Mouse (Mus musculus) bone marrow, adult 2 months (tissue): ENCODE measurements around the gene Oscp1. TPM values are rescaled to one million over a fixed set of nuclear protein-coding genes. Genes with fewer than 3 reads are reported as not detected.

Source experiments
- H3K27ac ChIP-seq: fragments of 200-500 bp; 2 replicates; pipeline ENCODE4 v1.5.1; 2012; ENCODE audit warnings: low read depth, mild to moderate bottlenecking, control low read depth, inconsistent platforms, low read length; ENCODE audit not compliant: control insufficient read depth, poor library complexity, insufficient read depth
- H3K4me1 ChIP-seq: fragments of 200-500 bp; 2 replicates; pipeline ENCODE4 v1.6.1; 2011; ENCODE audit warnings: low read length; ENCODE audit not compliant: control insufficient read depth, insufficient read depth
- H3K4me3 ChIP-seq: fragments of 200-500 bp; replicated peaks from 2 replicates; pipeline ENCODE3; 2011; ENCODE audit warnings: mild to moderate bottlenecking, low read depth, low read length, control low read depth; ENCODE audit not compliant: control insufficient read depth
- CTCF ChIP-seq: fragments of 200-500 bp; IDR thresholded peaks from 2 replicates; pipeline ENCODE4 v1.5.1; 2011; ENCODE audit warnings: low read length, control low read depth; ENCODE audit not compliant: control insufficient read depth, insufficient read depth
- POLR2A ChIP-seq: fragments of 200-500 bp; IDR thresholded peaks from 2 replicates; pipeline ENCODE4 v1.6.1; 2011; ENCODE audit warnings: low read depth, mild to moderate bottlenecking, control low read depth, low read length, borderline replicate concordance; ENCODE audit not compliant: control insufficient read depth
- WGBS: fragments of 180-500 bp; shearing (Covaris S2); methylation state at CpG from one replicate; pipeline ENCODE4 v1.1.7; 2018; 5-methylcytosine and 5-hydroxymethylcytosine counted together
- polyA plus RNA-seq: library from polyadenylated mRNA; stranded (reverse); fragments of >200 nt; gene quantifications from 2 replicates; pipeline ENCODE4 v1.2.4, GENCODE M21; 2011; ENCODE audit warnings: low replicate concordance; ENCODE audit not compliant: missing spikeins, insufficient read depth, insufficient read length

Oscp1 gene
- polyA plus RNA-seq: 1.3 and 8.2 TPM in 2 replicates

DNA sequence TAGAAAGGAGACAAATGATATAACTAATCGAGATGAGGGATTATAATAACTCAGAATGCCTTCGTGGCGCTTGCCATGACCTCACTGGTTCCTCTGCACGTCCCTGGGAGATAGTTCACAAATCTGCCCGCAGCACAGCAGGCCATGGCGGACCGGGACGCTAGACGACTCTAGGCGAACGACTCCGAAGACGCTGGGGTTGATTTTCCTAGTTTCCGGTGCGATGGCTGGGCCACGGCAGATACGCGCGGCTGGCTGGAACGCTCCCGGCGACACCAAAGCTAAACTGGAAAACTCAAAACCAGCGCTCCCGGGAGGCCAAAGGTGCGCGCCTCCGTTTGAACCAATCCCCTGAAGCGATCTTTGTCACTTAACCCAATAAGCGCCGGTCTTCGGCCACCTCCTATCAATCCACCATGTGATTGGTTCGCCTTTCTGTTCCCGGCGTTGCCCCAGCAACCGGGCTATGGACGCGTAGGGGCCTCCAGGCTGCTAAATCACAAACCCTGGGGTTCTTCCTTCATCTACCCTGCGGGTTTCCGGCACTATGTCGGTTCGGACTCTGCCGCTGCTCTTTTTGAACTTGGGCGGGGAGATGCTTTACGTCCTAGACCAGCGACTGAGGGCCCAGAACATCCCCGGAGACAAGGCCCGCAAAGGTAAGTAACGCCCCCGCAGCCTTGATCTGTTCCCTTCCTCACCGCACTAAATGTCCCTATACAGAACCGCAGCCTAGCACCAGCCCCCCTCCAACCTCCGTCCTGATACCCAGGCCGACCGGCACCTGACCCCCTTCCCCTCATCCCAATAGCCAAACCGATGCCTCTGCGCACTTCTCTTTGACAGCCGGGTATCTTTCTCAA lies at the start of gene Oscp1:
Gene Oscp1, plus strand, starts transcription at position 432 of the 863 bp plus-strand sequence.
- TF ChIP-seq POLR2A (peak; percentile 39; the same call in 1 of the 2 replicates), CTCF (no peak)
- WGBS: 2% methylated on average over 57 of the region's 57 CpGs
- Histone ChIP-seq H3K27ac (peak within 1 kb of the TSS; percentile 74), H3K4me3 (peak within 1 kb of the TSS; percentile 72), H3K4me1 (no peaks in the 10 kb centered on the region; the same call in 1 of the 2 replicates)

DNA sequence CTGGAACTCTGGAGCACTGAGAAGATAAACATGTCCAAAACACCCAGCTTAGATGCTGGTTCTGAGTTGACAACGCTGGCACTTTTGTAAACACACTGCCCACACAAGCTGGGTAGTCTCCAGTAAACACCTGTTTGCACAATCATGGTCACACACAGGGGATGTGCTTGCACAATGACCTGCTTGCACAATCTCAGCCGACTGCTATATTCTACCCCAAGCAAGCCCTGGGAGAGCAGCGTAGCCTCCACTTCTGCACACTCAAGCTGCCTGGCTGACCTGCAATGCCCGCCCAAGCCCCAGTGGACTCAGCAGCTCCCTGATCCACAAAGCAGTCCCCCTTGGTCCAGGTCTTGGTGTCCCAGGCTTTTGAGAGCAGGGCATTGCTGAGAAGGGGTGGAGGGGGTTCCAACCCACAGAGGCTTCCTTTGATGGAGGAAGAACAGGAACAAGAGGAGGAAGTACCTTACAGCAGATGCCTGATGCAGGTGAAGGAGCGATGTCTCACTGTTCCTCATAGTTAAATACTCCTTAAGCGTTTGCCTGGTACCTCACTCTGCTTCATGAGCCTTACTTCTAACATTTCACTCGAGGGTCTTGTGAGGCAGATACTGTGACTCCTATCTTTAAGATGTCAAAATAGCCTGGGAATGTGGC lies 40.6 kb upstream of the Oscp1 start:
- 36% methylated on average over 7 of the region's 7 CpGs for WGBS
- Histone ChIP-seq H3K4me1 (no peaks in the 10 kb centered on the region; the same call in 1 of the 2 replicates), H3K4me3 (peak overlapping the region; percentile 36), H3K27ac (peak overlapping the region; percentile 90)
- TF ChIP-seq CTCF (no peak), POLR2A (0 out of 2 replicates have a peak, but pooled peaks have one; percentile 4)

DNA sequence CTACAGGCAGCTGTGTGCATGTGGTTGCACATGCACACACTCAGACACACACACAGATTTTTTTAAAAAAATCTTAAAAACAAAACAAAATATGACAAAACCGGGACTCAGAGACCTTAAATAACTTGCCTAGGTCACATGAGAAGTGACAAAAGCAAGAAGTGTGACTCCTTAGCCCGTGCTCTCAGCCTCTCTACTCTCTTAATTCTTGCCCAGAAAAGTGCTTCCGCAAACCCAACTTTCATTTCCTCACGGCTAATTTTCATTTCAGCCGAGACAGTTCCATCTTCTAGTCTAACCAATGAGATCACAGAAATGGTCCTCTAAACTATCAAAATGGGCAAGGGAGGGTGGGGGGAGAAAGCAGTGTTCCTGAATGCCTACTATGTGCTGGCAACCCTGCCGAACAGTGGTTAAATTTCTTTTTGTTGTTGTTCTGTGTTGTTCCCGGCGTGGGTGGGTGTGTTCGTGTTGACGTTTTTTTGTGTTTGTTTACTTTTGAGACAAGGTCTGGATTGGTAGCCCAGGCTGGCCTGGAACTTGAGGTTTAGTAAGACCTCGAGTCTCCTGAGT lies 39.3 kb upstream of the Oscp1 start:
- TF ChIP-seq CTCF (no peak), POLR2A (no peak)
- H3K4me1 ChIP-seq: no peaks in the 10 kb centered on the region; the same call in 1 of the 2 replicates
- WGBS: 52% methylated on average over 11 of the region's 11 CpGs
- peak overlapping the region; percentile 90; the same call in 1 of the 2 replicates for H3K27ac ChIP-seq
- no peak overlapping the region for H3K4me3 ChIP-seq

DNA sequence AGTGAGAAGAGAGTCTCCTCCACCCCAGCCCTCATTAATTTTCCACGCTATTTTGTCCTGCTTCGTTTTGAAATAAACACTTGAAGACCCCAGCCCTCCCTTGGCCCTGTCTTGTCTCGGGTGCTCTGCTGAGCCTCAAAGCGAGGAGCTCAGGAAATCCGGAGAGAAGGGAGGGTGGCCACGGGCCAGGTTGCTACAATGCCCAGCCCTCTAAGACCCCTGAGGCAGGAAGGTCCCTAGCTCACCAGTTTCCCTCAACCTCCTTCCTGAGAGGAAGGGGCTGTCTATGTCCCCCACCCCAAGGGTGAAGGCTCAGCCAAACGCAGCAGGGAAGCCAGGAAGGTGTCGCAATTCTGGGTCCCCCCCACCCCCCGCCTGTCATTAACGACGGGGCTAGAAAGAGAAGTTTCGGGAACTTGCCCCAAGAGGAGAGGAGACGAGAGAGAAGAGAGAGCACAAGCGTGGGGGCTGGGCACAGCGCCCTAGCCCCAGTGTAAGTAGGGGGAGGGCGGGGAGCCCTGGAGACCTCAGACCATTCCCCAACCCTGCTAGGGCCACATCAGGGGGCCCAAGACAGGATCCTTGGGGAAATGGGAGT lies 34.0 kb upstream of the Oscp1 start, which contains the start of gene Csf3r:
Gene Csf3r, plus strand, starts transcription at position 248 of the 598 bp plus-strand sequence.
- Histone ChIP-seq H3K4me3 (peak within 1 kb of the TSS; percentile 82), H3K27ac (peak within 1 kb of the TSS; percentile 93), H3K4me1 (no peaks in the 10 kb centered on the region; the same call in 1 of the 2 replicates)
- TF ChIP-seq POLR2A: 0 out of 2 replicates have a peak, but pooled peaks have one; percentile 28
- TF ChIP-seq CTCF: no peak
- WGBS: 3% methylated on average over 16 of the region's 16 CpGs

DNA sequence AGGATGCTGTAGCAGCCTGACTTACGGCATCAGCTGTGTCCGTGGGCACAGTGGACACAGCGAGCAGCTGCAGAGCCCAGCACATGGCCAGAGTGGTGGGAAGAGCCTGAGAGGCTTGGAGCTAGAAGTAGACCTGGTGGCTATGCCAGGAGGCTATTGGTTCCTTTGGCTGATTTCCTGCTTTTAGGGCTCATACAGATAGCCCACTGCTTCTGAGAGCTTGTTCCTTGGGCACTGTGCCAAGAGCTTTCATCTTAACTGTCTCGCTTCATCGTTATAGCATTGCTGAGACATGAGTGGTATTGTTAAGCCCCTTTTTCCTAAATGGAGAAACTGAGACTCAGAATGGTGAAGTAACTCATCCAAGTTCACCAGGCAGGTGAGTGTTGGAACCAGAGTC lies 32.6 kb upstream of the Oscp1 start:
- H3K4me1 ChIP-seq: no peaks in the 10 kb centered on the region; the same call in 1 of the 2 replicates
- TF ChIP-seq POLR2A (no peak), CTCF (no peak)
- WGBS: 23% methylated on average over 5 of the region's 5 CpGs
- peak overlapping the region; percentile 39; the same call in 1 of the 2 replicates for H3K27ac ChIP-seq
- H3K4me3 ChIP-seq: peak overlapping the region; percentile 82

DNA sequence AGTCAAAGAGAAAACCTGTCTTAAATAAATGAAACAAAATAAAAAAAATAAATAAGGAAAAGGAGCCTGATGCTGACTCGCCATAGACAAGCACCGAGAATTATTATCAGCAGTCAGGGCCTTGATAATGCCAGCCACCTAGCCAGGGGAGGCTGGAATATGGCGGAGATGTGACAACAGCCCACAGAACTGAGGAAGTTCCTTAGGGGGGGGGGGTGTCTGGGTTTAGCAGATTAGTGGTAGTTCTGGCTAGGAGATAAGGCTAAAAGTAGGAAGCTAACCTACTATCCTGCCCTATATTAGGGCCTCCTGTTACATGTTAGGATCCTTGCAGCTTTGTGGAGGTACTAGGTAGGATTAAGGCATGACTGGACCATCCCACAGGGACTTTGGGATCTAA lies 30.4 kb upstream of the Oscp1 start:
- no peak overlapping the region for H3K4me3 ChIP-seq
- TF ChIP-seq POLR2A: no peak
- TF ChIP-seq CTCF: no peak
- no peak overlapping the region for H3K27ac ChIP-seq
- H3K4me1 ChIP-seq: no peaks in the 10 kb centered on the region
- 26% methylated on average over 3 of the region's 3 CpGs for WGBS

DNA sequence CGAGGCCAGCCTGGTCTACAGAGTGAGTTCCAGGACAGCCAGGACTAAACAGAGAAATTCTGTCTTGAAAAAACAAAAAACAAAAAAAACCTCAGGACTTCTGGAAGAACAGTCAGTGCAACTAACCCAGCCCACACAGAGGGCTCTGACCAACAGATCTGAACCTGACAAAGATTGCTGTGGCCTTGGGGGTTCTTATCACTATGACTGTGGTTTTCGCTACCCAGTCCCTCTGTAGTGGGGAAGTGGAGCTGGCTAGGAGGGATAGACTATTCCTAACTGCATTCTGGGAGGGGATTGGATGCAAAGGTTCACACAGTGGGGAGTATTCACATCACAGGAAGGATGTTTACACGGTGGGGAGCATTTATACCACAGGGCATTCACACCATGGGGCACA lies 29.3 kb upstream of the Oscp1 start:
- no peak for TF ChIP-seq CTCF
- TF ChIP-seq POLR2A: no peak
- H3K4me3 ChIP-seq: no peak overlapping the region
- no peaks in the 10 kb centered on the region for H3K4me1 ChIP-seq
- 58% methylated on average over 3 of the region's 3 CpGs for WGBS
- no peak overlapping the region for H3K27ac ChIP-seq

DNA sequence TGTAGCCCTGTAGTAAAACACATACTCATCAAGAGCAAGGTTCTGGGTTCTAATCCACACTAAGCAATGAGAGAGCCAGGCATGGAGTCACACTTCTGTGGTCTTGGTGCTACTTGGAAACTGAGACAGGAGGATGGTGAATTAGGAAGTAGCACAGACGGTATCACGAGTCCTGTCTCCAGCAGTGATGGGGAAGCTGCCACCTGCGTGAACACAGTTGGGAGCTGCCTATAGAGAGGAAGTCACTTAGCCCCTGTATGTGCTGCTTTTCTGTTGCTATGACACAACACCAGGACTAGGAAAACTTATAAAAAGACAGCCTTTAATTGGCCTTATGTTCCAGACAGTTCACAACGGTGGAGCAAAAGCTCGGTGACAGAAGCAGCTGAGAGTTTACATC lies 27.7 kb upstream of the Oscp1 start:
- no peak overlapping the region for H3K27ac ChIP-seq
- 23% methylated on average over 5 of the region's 5 CpGs for WGBS
- H3K4me3 ChIP-seq: no peak overlapping the region
- peaks cover 2% of the 10 kb centered on the region; the same call in 1 of the 2 replicates for H3K4me1 ChIP-seq
- TF ChIP-seq POLR2A: no peak
- TF ChIP-seq CTCF: no peak
